Mouse (Mus musculus) heart, embryonic 11.5 days (tissue): ENCODE data around the gene Gm20388. TPM values are rescaled to one million over a fixed set of nuclear protein-coding genes. Genes with fewer than 3 reads are reported as not detected.

Experiments used
- ATAC-seq: fragments of 200-750 bp; cut with Nextera tagmentation; replicated peaks from 2 replicates; pipeline ENCODE4 v1.8.0; 2017; ENCODE audit warnings: moderate library complexity; ENCODE audit not compliant: insufficient number of reproducible peaks, low FRiP score, low TSS enrichment
- H3K27ac ChIP-seq: fragments of 300-500 bp; sonication (generic); 2 replicates; pipeline ENCODE4 v1.5.1; 2014; ENCODE audit warnings: mild to moderate bottlenecking, low read depth, low read length
- H3K27me3 ChIP-seq: fragments of 300-500 bp; sonication (generic); 2 replicates; pipeline ENCODE4 v1.6.1; 2014; ENCODE audit warnings: mild to moderate bottlenecking, low read length, mixed read lengths; ENCODE audit not compliant: control insufficient read depth, insufficient read depth
- H3K36me3 ChIP-seq: fragments of 300-500 bp; sonication (generic); 2 replicates; pipeline ENCODE4 v1.6.1; 2014; ENCODE audit warnings: mild to moderate bottlenecking, low read length, moderate library complexity, mixed read lengths; ENCODE audit not compliant: control insufficient read depth, insufficient read depth
- H3K4me1 ChIP-seq: fragments of 300-500 bp; sonication (generic); 2 replicates; pipeline ENCODE4 v1.6.1; 2014; ENCODE audit warnings: low read length; ENCODE audit not compliant: control insufficient read depth, insufficient read depth
- H3K4me2 ChIP-seq: fragments of 300-500 bp; sonication (generic); 2 replicates; pipeline ENCODE4 v1.6.1; 2014; ENCODE audit warnings: mild to moderate bottlenecking, moderate library complexity
- H3K4me3 ChIP-seq: fragments of 300-500 bp; sonication (generic); 2 replicates; pipeline ENCODE4 v1.5.1; 2014; ENCODE audit warnings: low read depth, low read length
- H3K9ac ChIP-seq: fragments of 300-500 bp; sonication (generic); 2 replicates; pipeline ENCODE4 v1.6.1; 2014; ENCODE audit warnings: mild to moderate bottlenecking, low read depth, low read length, moderate library complexity
- H3K9me3 ChIP-seq: fragments of 300-500 bp; sonication (generic); replicated peaks from 2 replicates; pipeline ENCODE4 v1.6.1; 2016; ENCODE audit warnings: low read length; ENCODE audit not compliant: control insufficient read depth
- WGBS: fragments of 180-500 bp; shearing (Covaris S2); extraction: QIAGEN DNeasy Blood & Tissue Kit; methylation state at CpG from one replicate; pipeline ENCODE4 v1.1.7; 2014; ENCODE audit not compliant: insufficient replicate concordance; 5-methylcytosine and 5-hydroxymethylcytosine counted together
- polyA plus RNA-seq: library from polyadenylated mRNA; unstranded; fragments of >200 nt; fragmentation: Nextera tagmentation; extraction: Ambion mirVana; gene quantifications from 2 replicates; pipeline ENCODE4 v1.2.1, GENCODE M21; 2014

Gm20388 gene
- polyA plus RNA-seq, 1 experiment from 2014 or later = 6.4 TPM

GRCm38 (mm10) chr8:121850821-121851470, 1940.3 kb downstream of the Gm20388 start:
- Histone ChIP-seq H3K36me3 (no peaks in the 10 kb centered on the region), H3K9ac (peak overlapping the region; percentile 63; the same call in 1 of the 2 replicates), H3K4me2 (peak overlapping the region; percentile 70), H3K27me3 (no peaks in the 10 kb centered on the region), H3K4me3 (peak overlapping the region; percentile 33), H3K4me1 (peaks cover 8% of the 10 kb centered on the region), H3K9me3 (no peaks in the 10 kb centered on the region; the same call in 1 of the 2 replicates), H3K27ac (no peak overlapping the region)
- 3% methylated on average over 24 of the region's 24 CpGs for WGBS
- peak; percentile 41; the same call in 1 of the 2 replicates for ATAC-seq

DNA sequence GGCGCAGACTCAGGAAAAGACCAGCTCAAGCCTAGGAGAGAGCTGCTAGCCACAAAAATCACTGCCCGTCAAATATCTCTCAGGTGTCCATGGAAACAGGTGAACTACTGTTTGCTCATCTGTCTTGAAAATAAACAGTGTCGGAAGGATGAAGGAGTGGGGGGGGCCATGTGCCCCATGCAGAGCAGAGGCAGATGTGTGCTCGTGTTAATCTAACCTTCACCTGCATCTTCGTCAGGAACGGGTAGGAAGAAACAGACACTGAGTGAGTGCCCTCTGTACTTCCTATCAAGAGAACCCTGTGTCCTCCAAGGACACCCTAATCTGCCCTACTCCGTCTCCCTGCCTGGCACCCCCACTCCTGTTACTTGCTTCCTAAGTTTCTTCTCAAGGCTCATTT, 1941.1 kb downstream of the Gm20388 start:
- Histone ChIP-seq H3K27me3 (no peaks in the 10 kb centered on the region), H3K4me2 (no peak overlapping the region), H3K9me3 (no peaks in the 10 kb centered on the region; the same call in 1 of the 2 replicates), H3K36me3 (no peaks in the 10 kb centered on the region), H3K4me1 (peaks cover 8% of the 10 kb centered on the region), H3K4me3 (no peak overlapping the region), H3K9ac (no peak overlapping the region), H3K27ac (no peak overlapping the region)
- ATAC-seq = no peak
- 54% methylated on average over 7 of the region's 7 CpGs for WGBS

DNA sequence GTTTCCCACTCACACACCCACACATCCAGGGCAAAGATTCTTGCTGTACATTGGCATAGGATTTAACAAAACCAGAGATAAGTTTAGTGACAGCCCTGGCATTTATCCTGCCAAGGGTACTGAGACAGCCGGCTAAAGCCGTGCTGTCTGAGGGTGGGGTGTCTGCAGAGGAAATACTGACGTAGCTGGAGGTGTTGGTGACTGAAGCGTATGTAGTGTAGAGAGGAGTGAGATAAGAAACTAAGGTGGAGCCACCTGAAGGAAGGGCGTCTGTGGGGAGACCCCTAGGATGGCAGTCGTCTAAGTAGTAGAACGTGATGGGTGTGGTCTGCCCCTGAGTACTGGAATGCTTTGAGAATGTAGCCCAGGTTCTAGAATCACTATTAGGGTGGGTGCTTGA, 1941.8 kb downstream of the Gm20388 start:
- H3K9me3 ChIP-seq = no peaks in the 10 kb centered on the region; the same call in 1 of the 2 replicates

GRCm38 (mm10) chr8:121853586-121853985, 1942.9 kb downstream of the Gm20388 start:
- H3K4me2 ChIP-seq = no peak overlapping the region
- H3K9ac ChIP-seq = no peak overlapping the region
- 68% methylated on average over 2 of the region's 2 CpGs for WGBS
- peaks cover 8% of the 10 kb centered on the region for H3K4me1 ChIP-seq
- no peak overlapping the region for H3K27ac ChIP-seq
- ATAC-seq = no peak
- H3K36me3 ChIP-seq = no peaks in the 10 kb centered on the region
- H3K27me3 ChIP-seq = no peaks in the 10 kb centered on the region
- H3K9me3 ChIP-seq = no peaks in the 10 kb centered on the region; the same call in 1 of the 2 replicates
- no peak overlapping the region for H3K4me3 ChIP-seq

More for the DNA sequence above, 1941.8 kb downstream of the Gm20388 start:
- Histone ChIP-seq H3K36me3 (no peaks in the 10 kb centered on the region), H3K27ac (no peak overlapping the region), H3K4me3 (no peak overlapping the region), H3K27me3 (no peaks in the 10 kb centered on the region), H3K4me1 (peaks cover 8% of the 10 kb centered on the region), H3K9ac (no peak overlapping the region), H3K4me2 (no peak overlapping the region)
- ATAC-seq = 0 out of 2 replicates have a peak, but pooled peaks have one; percentile 19
- WGBS = 14% methylated on average over 7 of the region's 7 CpGs

DNA sequence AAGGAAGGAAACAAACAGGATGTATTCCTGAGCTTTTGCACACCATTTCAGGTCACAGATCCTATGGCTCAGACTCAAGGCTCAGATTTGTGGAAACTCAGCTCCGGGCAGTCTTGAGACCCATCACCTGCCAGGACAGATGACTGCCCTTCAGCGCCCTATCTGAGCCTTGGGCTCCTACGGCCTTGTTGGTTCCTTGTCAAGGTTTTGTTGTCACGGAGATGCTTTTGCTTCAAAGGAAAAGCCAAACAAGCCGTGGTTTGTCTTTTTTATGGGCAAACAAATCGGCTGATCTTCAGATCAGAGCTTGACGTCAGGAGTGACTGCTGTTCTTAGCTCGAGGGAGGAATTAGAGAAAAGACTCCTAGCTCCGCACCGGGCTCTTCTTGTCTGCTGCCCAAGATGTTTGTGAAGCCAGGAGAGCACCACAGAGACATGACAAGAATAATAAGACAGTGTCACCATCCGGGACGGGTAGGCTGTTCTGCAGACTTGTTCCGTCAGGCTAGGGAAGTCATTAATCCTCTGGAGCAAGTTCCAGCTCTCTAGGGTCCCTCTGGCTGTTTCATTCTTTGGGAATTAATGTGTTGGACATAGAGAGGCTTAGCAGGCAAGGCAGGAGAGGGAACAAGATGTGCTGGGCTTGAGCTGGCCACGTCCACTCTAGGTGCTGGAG, 1945.6 kb downstream of the Gm20388 start:
- no peaks in the 10 kb centered on the region for H3K36me3 ChIP-seq
- H3K9me3 ChIP-seq = no peaks in the 10 kb centered on the region; the same call in 1 of the 2 replicates
- H3K4me3 ChIP-seq = no peak overlapping the region
- H3K9ac ChIP-seq = no peak overlapping the region
- H3K4me2 ChIP-seq = no peak overlapping the region
- no peak overlapping the region for H3K27ac ChIP-seq
- ATAC-seq = no peak
- 81% methylated on average over 14 of the region's 14 CpGs for WGBS
- no peaks in the 10 kb centered on the region for H3K27me3 ChIP-seq
- peaks cover 5% of the 10 kb centered on the region for H3K4me1 ChIP-seq

GRCm38 (mm10) chr8:121857331-121857730, 1946.7 kb downstream of the Gm20388 start:
- no peaks in the 10 kb centered on the region for H3K27me3 ChIP-seq
- no peaks in the 10 kb centered on the region for H3K36me3 ChIP-seq
- no peak overlapping the region for H3K27ac ChIP-seq
- 66% methylated on average over 9 of the region's 9 CpGs for WGBS
- no peak overlapping the region for H3K9ac ChIP-seq
- peaks cover 4% of the 10 kb centered on the region for H3K4me1 ChIP-seq
- no peak overlapping the region for H3K4me2 ChIP-seq
- no peaks in the 10 kb centered on the region; the same call in 1 of the 2 replicates for H3K9me3 ChIP-seq
- no peak for ATAC-seq
- H3K4me3 ChIP-seq = no peak overlapping the region

DNA sequence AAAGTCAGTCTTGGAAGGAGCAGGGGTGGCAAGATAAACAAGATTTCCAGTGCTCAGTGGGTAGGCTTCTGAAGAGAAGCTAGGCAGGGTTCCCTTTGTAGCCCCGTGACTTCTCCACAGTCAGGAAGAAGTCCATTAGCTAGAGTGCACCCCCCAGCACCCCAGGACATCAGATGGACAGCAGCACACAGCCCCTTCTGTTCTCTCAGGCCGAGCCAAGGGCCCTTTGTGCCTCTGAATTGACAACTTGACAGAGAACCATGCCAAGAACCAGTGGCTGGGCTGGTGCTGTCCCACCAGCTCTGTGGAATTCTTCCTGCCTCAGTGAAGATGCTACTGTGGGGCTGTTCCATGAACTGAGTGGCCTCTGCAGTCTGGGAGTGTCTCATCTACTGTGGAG, 1947.1 kb downstream of the Gm20388 start:
- H3K4me3 ChIP-seq = no peak overlapping the region
- ATAC-seq = no peak

DNA sequence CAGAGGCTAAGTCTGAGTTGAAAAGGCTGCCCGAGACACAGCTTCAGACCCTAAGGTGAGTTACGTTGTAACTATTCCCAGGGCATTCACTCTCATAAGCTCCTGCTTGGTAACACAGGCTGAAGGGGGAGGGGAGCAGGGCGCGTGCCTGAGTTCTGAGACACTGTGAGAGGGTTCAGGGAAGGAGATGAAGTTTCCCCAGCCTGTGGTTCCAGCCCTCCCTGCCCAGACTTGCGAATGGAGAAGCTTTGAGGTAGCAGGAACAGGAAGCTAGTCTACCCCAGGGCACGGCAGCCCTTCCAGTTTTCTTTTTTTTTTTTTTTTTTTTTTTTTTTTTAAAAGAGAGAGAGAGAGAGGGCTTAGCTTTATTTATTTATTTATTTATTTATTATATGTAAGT, 1950.6 kb downstream of the Gm20388 start:
- no peaks in the 10 kb centered on the region for H3K36me3 ChIP-seq
- H3K4me3 ChIP-seq = no peak overlapping the region
- no peaks in the 10 kb centered on the region for H3K27me3 ChIP-seq
- no peaks in the 10 kb centered on the region for H3K4me1 ChIP-seq
- no peaks in the 10 kb centered on the region for H3K9me3 ChIP-seq
- 44% methylated on average over 6 of the region's 6 CpGs for WGBS
- H3K27ac ChIP-seq = no peak overlapping the region
- no peak for ATAC-seq
- no peak overlapping the region for H3K9ac ChIP-seq
- no peak overlapping the region; the same call in 1 of the 2 replicates for H3K4me2 ChIP-seq

More for the DNA sequence above, 1947.1 kb downstream of the Gm20388 start:
- H3K4me1 ChIP-seq = peaks cover under 1% of the 10 kb centered on the region; the same call in 1 of the 2 replicates
- no peak overlapping the region for H3K4me2 ChIP-seq
- no peaks in the 10 kb centered on the region for H3K36me3 ChIP-seq
- no peaks in the 10 kb centered on the region; the same call in 1 of the 2 replicates for H3K9me3 ChIP-seq
- H3K9ac ChIP-seq = no peak overlapping the region
- no peaks in the 10 kb centered on the region for H3K27me3 ChIP-seq
- H3K27ac ChIP-seq = no peak overlapping the region
- 31% methylated on average over 2 of the region's 2 CpGs for WGBS
